Mouse (Mus musculus): ENCODE results near the gene Hspa12b.

- no peak for TF ChIP-seq CTCF (IDR thresholded peaks at IDR 0.05; ENCODE audit: control insufficient read depth, insufficient read depth, insufficient read length)
- TF ChIP-seq MYOG (IDR thresholded peaks at IDR 0.05; ENCODE audit: control insufficient read depth, extremely low read depth, insufficient read length), result no peak
Observed at GRCm38 (mm10) chr2:131128636-131129157, 1.6 kb downstream of the Hspa12b start.

Data from C2C12 (cell line).